Mouse (Mus musculus): Measurements from ENCODE around the gene Fam111a. TPM values are rescaled to one million over a fixed set of nuclear protein-coding genes. Genes with fewer than 3 reads are reported as not detected.

Fam111a gene
- polyA plus RNA-seq, 2 experiments = 17.9 to 30.3 TPM

DNA sequence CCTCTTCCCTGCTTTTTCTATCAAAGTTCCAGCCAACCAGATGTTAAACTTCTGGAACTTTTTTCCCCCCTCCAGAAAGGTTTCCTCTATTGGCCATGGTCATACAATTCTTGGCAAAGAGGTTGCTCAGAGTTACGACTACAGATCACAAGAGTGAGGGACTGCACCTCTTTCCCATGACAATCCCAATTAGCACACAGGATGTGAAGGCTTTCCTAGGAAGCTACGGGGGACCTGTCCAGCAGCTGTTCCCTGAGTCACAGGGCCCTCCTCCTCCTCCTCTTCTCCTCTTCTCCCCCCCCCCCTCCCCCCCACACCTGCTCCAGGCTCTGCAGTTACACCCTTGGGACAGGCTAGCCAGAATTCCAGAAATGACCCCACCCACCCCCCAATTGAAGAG is 46.1 kb upstream of the Fam111a start:
- H3K27me3 ChIP-seq (ENCODE audit: control insufficient read depth, insufficient read depth, low read length) = peaks cover 11% of the 10 kb centered on the region
- no peaks in the 10 kb centered on the region for H3K36me3 ChIP-seq (replicated peaks; ENCODE audit: control insufficient read depth, insufficient read depth, low read depth)
- no peak for TF ChIP-seq EP300 (IDR thresholded peaks at IDR 0.05; ENCODE audit: low read depth)
- no peak for TF ChIP-seq CTCF (IDR thresholded peaks at IDR 0.05; ENCODE audit: low read depth)
- ATAC-seq (ENCODE audit: insufficient read depth) (no peak), DNase-seq (ENCODE audit: low read depth in 3 of 3, low spot score in 3 of 3) (no peak)
- WGBS (ENCODE audit: insufficient replicate concordance) = 29% methylated on average over 2 of the region's 2 CpGs
- no peak overlapping the region for H3K9ac ChIP-seq (replicated peaks)
- no peak overlapping the region for H3K4me3 ChIP-seq (ENCODE audit: insufficient read depth in 1 of 2, low read depth in 2 of 2, low read length in 2 of 2)
- no peak overlapping the region for H3K4me2 ChIP-seq (ENCODE audit: low read depth)
- H3K4me1 ChIP-seq (replicated peaks; ENCODE audit: control insufficient read depth in 2 of 2, insufficient read depth in 2 of 2, low read length in 1 of 2) = no peaks in the 10 kb centered on the region; a peak in 1 of 4 replicates
- no peaks in the 10 kb centered on the region for H3K9me3 ChIP-seq (ENCODE audit: control insufficient read depth, low read length)
- H3K27ac ChIP-seq = no peak overlapping the region

DNA sequence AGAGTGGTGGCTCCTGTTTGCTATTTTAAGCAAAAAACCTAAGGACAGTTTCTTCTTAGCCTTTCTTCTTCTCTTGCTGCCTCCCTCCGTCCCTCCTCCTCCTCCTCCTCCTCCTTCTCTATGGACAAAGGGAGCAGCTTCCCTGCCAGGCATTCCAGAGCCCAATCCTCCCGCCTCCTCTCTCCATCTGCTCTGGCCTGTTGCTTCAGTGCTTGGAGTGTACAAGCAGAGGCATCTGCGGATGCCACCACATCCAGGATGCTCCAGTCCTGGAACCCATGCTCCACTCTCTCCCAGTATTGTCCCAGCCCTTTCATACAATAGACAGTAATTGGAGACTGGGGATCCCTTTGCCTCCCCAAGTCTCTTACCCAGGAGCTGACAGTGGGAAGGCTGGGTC is 45.4 kb upstream of the Fam111a start:
- Histone ChIP-seq H3K27me3 (ENCODE audit: control insufficient read depth, insufficient read depth, low read length) (peaks cover 11% of the 10 kb centered on the region), H3K9me3 (ENCODE audit: control insufficient read depth, low read length) (no peaks in the 10 kb centered on the region), H3K9ac (replicated peaks) (no peak overlapping the region), H3K27ac (no peak overlapping the region), H3K4me1 (replicated peaks; ENCODE audit: control insufficient read depth in 2 of 2, insufficient read depth in 2 of 2, low read length in 1 of 2) (no peaks in the 10 kb centered on the region; a peak in 1 of 4 replicates), H3K36me3 (replicated peaks; ENCODE audit: control insufficient read depth, insufficient read depth, low read depth) (no peaks in the 10 kb centered on the region), H3K4me3 (ENCODE audit: insufficient read depth in 1 of 2, low read depth in 2 of 2, low read length in 2 of 2) (peak overlapping the region in 1 of 2 experiments; percentile 7; a peak in 1 of 4 replicates), H3K4me2 (ENCODE audit: low read depth) (peak overlapping the region; percentile 56)
- ATAC-seq (ENCODE audit: insufficient read depth) (no peak), DNase-seq (ENCODE audit: low read depth in 3 of 3, low spot score in 3 of 3) (no peak)
- 33% methylated on average over 3 of the region's 3 CpGs for WGBS (ENCODE audit: insufficient replicate concordance)
- TF ChIP-seq CTCF (IDR thresholded peaks at IDR 0.05; ENCODE audit: low read depth) = no peak

DNA sequence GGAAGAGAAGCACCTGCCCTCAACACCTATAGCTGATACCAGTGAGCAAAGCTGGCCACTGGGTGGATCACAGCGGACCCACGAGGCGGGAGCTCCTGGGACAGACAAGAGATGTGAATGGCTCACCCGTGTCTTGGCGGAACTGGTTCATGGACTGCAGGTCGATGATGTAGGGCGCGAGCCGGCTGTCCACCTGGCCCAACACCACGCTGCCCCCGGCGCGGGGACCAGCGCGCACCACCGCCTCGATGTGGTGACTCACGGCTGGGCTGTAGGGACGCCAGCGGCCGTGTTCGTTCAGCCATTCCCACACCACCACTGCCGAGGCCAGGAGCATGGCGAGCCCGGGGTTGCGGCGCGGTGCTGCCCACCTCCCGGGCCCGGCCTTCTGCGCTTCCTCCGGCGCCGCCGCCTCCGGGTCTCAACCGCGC is 44.6 kb upstream of the Fam111a start:
- H3K27me3 ChIP-seq (ENCODE audit: control insufficient read depth, insufficient read depth, low read length) = peaks cover 11% of the 10 kb centered on the region
- DNase-seq (ENCODE audit: low read depth in 3 of 3, low spot score in 3 of 3) (no peak), ATAC-seq (ENCODE audit: insufficient read depth) (peak; percentile 17; the same call in 1 of the 2 replicates)
- 3% methylated on average over 36 of the region's 38 CpGs for WGBS (ENCODE audit: insufficient replicate concordance)
- H3K36me3 ChIP-seq (replicated peaks; ENCODE audit: control insufficient read depth, insufficient read depth, low read depth) = no peaks in the 10 kb centered on the region
- TF ChIP-seq EP300 (IDR thresholded peaks at IDR 0.05; ENCODE audit: low read depth) = no peak
- TF ChIP-seq CTCF (IDR thresholded peaks at IDR 0.05; ENCODE audit: low read depth) = no peak
- no peaks in the 10 kb centered on the region for H3K9me3 ChIP-seq (ENCODE audit: control insufficient read depth, low read length)
- H3K4me2 ChIP-seq (ENCODE audit: low read depth) = peak overlapping the region; percentile 56
- H3K4me3 ChIP-seq (ENCODE audit: insufficient read depth in 1 of 2, low read depth in 2 of 2, low read length in 2 of 2) = peak overlapping the region; percentile 53 to 65
- H3K4me1 ChIP-seq (replicated peaks; ENCODE audit: control insufficient read depth in 2 of 2, insufficient read depth in 2 of 2, low read length in 1 of 2) = no peaks in the 10 kb centered on the region; a peak in 1 of 4 replicates
- H3K9ac ChIP-seq (replicated peaks) = no peak overlapping the region
- no peak overlapping the region for H3K27ac ChIP-seq

DNA sequence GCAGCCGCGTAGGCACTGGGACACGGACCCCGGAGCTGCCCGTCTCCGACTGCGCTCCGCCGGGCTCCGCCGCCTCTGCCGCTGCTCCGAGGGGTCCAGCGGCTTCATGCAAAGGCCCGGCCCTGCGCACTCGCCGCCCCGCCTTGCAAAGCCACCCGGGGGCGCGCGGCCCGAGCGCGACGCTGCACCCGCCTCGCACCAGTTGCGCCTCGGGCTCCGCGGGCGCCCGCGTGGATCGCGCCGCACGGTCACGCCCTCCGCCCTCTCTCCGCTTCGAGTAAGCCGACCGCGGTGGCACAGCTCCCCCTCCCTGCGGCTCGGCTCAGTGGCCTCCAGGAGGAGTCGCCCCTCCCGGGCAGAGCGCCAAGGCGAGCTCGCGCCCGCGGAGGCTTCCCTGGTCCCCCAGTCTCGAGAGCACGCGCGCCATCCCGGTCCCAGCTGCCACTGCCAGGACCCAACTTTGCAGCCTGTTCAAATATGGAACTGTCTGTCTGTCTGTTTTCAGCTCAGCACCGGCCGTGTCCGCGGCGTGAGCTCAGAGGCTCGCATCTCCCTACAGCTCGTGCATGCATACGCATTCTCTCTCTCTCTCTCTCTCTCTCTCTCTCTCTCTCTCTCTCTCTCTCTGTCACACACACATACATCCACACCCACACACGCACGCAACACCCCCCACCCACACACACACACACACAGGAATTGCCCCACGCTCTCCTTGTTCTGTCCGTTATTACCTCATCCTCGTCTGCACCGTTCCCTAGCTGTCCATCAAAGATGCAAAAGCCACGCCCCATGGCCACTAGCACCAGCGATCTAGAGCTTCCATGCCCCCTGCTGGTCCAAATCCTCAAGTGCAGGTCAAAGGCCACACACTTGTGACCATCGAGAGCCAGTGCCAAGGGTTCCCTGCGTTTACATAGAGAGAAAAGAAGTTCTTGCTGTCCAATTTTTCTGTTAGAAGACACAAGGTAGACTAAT is 43.9 kb upstream of the Fam111a start, which contains the start of gene Dtx4:
Gene Dtx4 (minus strand): TSS at position 85 of the 978 bp plus-strand sequence.
- DNase-seq (ENCODE audit: low read depth in 3 of 3, low spot score in 3 of 3) = peak; percentile 62 to 71 (median 67)
- Histone ChIP-seq H3K36me3 (replicated peaks; ENCODE audit: control insufficient read depth, insufficient read depth, low read depth) (no peaks in the 10 kb centered on the region), H3K9ac (replicated peaks) (no peak within 1 kb of the TSS; the same call in 1 of the 2 replicates), H3K4me3 (ENCODE audit: insufficient read depth in 1 of 2, low read depth in 2 of 2, low read length in 2 of 2) (peak within 1 kb of the TSS; percentile 53 to 65), H3K27me3 (ENCODE audit: control insufficient read depth, insufficient read depth, low read length) (peaks cover 11% of the 10 kb centered on the region), H3K4me1 (replicated peaks; ENCODE audit: control insufficient read depth in 2 of 2, insufficient read depth in 2 of 2, low read length in 1 of 2) (no peaks in the 10 kb centered on the region; a peak in 1 of 4 replicates), H3K27ac (no peak within 1 kb of the TSS), H3K4me2 (ENCODE audit: low read depth) (peak within 1 kb of the TSS; percentile 56), H3K9me3 (ENCODE audit: control insufficient read depth, low read length) (no peaks in the 10 kb centered on the region)
- WGBS (ENCODE audit: insufficient replicate concordance) = under 1% methylated on average over 80 of the region's 80 CpGs
- peak; percentile 86 for ATAC-seq (ENCODE audit: insufficient read depth)
- peak; percentile 91 for TF ChIP-seq CTCF (IDR thresholded peaks at IDR 0.05; ENCODE audit: low read depth)
- no peak for TF ChIP-seq EP300 (IDR thresholded peaks at IDR 0.05; ENCODE audit: low read depth)

DNA sequence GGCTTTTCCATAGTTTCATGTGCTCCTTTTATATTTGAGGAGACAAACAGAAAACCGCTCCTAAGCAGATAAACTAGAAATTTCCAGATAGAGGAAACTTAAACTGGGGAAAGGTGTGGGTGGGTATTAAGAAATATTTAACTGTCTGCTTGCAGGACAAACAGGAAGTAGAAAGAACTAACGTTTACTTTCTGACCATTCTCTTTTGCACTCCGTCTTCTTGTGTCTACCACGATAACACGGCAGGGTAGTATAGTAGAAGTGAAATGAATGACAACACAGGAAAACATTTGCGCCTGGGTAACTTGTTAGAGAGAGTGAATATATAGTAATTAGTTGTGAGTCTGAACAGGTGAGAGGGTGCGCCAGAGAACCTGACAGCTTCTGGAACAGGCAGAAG is 42.8 kb upstream of the Fam111a start:
- no peak overlapping the region for H3K9ac ChIP-seq (replicated peaks)
- DNase-seq (ENCODE audit: low read depth in 3 of 3, low spot score in 3 of 3) = no peak
- WGBS (ENCODE audit: insufficient replicate concordance) = 51% methylated on average over 7 of the region's 7 CpGs
- H3K4me2 ChIP-seq (ENCODE audit: low read depth) = no peak overlapping the region
- peaks cover 11% of the 10 kb centered on the region for H3K27me3 ChIP-seq (ENCODE audit: control insufficient read depth, insufficient read depth, low read length)
- TF ChIP-seq EP300 (IDR thresholded peaks at IDR 0.05; ENCODE audit: low read depth) (no peak), CTCF (IDR thresholded peaks at IDR 0.05; ENCODE audit: low read depth) (no peak)
- no peak overlapping the region for H3K27ac ChIP-seq
- H3K4me1 ChIP-seq (replicated peaks; ENCODE audit: control insufficient read depth in 2 of 2, insufficient read depth in 2 of 2, low read length in 1 of 2) = no peaks in the 10 kb centered on the region; a peak in 1 of 4 replicates
- no peak for ATAC-seq (ENCODE audit: insufficient read depth)
- H3K9me3 ChIP-seq (ENCODE audit: control insufficient read depth, low read length) = no peaks in the 10 kb centered on the region
- no peaks in the 10 kb centered on the region for H3K36me3 ChIP-seq (replicated peaks; ENCODE audit: control insufficient read depth, insufficient read depth, low read depth)
- no peak overlapping the region for H3K4me3 ChIP-seq (ENCODE audit: insufficient read depth in 1 of 2, low read depth in 2 of 2, low read length in 2 of 2)
